Mouse (Mus musculus) myocyte (in vitro differentiated cells): ENCODE measurements around the gene Adgrg4. TPM values are rescaled to one million over a fixed set of nuclear protein-coding genes. Genes with fewer than 3 reads are reported as not detected.

Source experiments
- H3K27me3 ChIP-seq: one replicate; pipeline ENCODE4 v1.6.1; 2011; ENCODE audit not compliant: control insufficient read depth, insufficient read depth, insufficient read length
- H3K36me3 ChIP-seq: one replicate; pipeline ENCODE4 v1.6.1; 2011; ENCODE audit not compliant: control insufficient read depth, insufficient read depth
- H3K4me2 ChIP-seq: one replicate; pipeline ENCODE4 v1.6.1; 2011; ENCODE audit warnings: low read depth, control low read depth
- H3K4me3 ChIP-seq: one replicate; pipeline ENCODE4 v1.5.1; 2011; ENCODE audit warnings: mild to moderate bottlenecking, control low read depth, moderate library complexity
- H3K79me2 ChIP-seq: one replicate; pipeline ENCODE4 v1.6.1; 2011; ENCODE audit not compliant: control insufficient read depth, insufficient read depth
- H3ac ChIP-seq: one replicate; pipeline ENCODE4 v1.6.1; 2011; ENCODE audit not compliant: control insufficient read depth, insufficient read length
- CEBPB ChIP-seq: IDR thresholded peaks from 2 replicates; pipeline ENCODE4 v1.6.1; 2011; ENCODE audit warnings: mild to moderate bottlenecking, moderate library complexity; ENCODE audit not compliant: poor library complexity, insufficient read depth, severe bottlenecking
- E2F4 ChIP-seq: IDR thresholded peaks from one replicate; pipeline ENCODE4 v1.6.1; 2011; ENCODE audit warnings: mild to moderate bottlenecking, control low read depth, moderate library complexity; ENCODE audit not compliant: insufficient read depth
- MAX ChIP-seq: IDR thresholded peaks from one replicate; pipeline ENCODE4 v1.6.1; 2011; ENCODE audit warnings: low read depth, mild to moderate bottlenecking, control low read depth
- MYOD1 ChIP-seq, 3 experiments: IDR thresholded peaks; one replicate each; pipeline ENCODE4 v1.6.1; 2011; ENCODE audit warnings: control low read depth in 2 of 3, low read depth in 2 of 3, mild to moderate bottlenecking in 2 of 3, moderate library complexity in 1 of 3; ENCODE audit not compliant: insufficient read length in 2 of 3, control insufficient read depth in 1 of 3
- MYOG ChIP-seq, 3 experiments: IDR thresholded peaks; one replicate each; pipeline ENCODE4 v1.6.1; 2011; ENCODE audit warnings: control low read depth in 2 of 3, low read depth in 2 of 3, mild to moderate bottlenecking in 2 of 3; ENCODE audit not compliant: insufficient read length in 2 of 3, control insufficient read depth in 1 of 3, insufficient read depth in 1 of 3
- POLR2A ChIP-seq: IDR thresholded peaks from one replicate; pipeline ENCODE4 v1.6.1; 2011; ENCODE audit warnings: low read depth, mild to moderate bottlenecking, control low read depth, moderate library complexity; ENCODE audit not compliant: insufficient read length
- POLR2AphosphoS2 ChIP-seq: IDR thresholded peaks from one replicate; pipeline ENCODE4 v1.6.1; 2011; ENCODE audit warnings: low read depth, control low read depth; ENCODE audit not compliant: insufficient read length
- REST ChIP-seq: IDR thresholded peaks from one replicate; pipeline ENCODE4 v1.6.1; 2011; ENCODE audit warnings: mild to moderate bottlenecking, control low read depth, moderate library complexity; ENCODE audit not compliant: insufficient read depth, insufficient read length
- SRF ChIP-seq: IDR thresholded peaks from one replicate; pipeline ENCODE4 v1.6.1; 2011; ENCODE audit warnings: low read depth; ENCODE audit not compliant: control insufficient read depth, insufficient read length
- TCF12 ChIP-seq: IDR thresholded peaks from one replicate; pipeline ENCODE4 v1.6.1; 2011; ENCODE audit warnings: mild to moderate bottlenecking, control low read depth; ENCODE audit not compliant: poor library complexity, insufficient read depth, severe bottlenecking
- TCF3 ChIP-seq: IDR thresholded peaks from one replicate; pipeline ENCODE4 v1.6.1; 2011; ENCODE audit warnings: low read depth, control low read depth; ENCODE audit not compliant: insufficient read length
- USF1 ChIP-seq: IDR thresholded peaks from one replicate; pipeline ENCODE4 v1.6.1; 2011; ENCODE audit warnings: low read depth, mild to moderate bottlenecking, control low read depth, moderate library complexity
- polyA plus RNA-seq: library from polyadenylated mRNA; unstranded; fragments of >200 nt; fragmentation: generic; extraction: Trizol; gene quantifications from one replicate; pipeline ENCODE4 v1.2.1, GENCODE M21; 2012; ENCODE audit warnings: missing spikeins

Gene Adgrg4
- polyA plus RNA-seq, 1 experiment = not detected

GRCm38 (mm10) chrX:56841255-56841654 is 28.7 kb upstream of the Adgrg4 start:
- TF ChIP-seq TCF3 = no peak
- no peak for TF ChIP-seq MAX
- no peak for TF ChIP-seq POLR2AphosphoS2
- no peak for TF ChIP-seq E2F4
- TF ChIP-seq CEBPB = no peak
- TF ChIP-seq POLR2A = no peak
- TF ChIP-seq SRF = no peak
- TF ChIP-seq MYOG (IDR thresholded peaks at IDR 0.05; ENCODE audit: control insufficient read depth in 1 of 3, insufficient read depth in 1 of 3, insufficient read length in 2 of 3, low read depth in 2 of 3) = no peak
- TF ChIP-seq REST = no peak
- TF ChIP-seq USF1 = no peak
- no peak for TF ChIP-seq TCF12
- H3K79me2 ChIP-seq = no peaks in the 10 kb centered on the region

GRCm38 (mm10) chrX:57012891-57013290 is 142.9 kb downstream of the Adgrg4 start:
- Histone ChIP-seq H3K79me2 (no peaks in the 10 kb centered on the region), H3ac (no peak overlapping the region), H3K4me3 (no peak overlapping the region), H3K4me2 (no peak overlapping the region), H3K36me3 (no peaks in the 10 kb centered on the region), H3K27me3 (no peaks in the 10 kb centered on the region)
- TF ChIP-seq TCF12 = no peak
- no peak for TF ChIP-seq TCF3
- TF ChIP-seq POLR2AphosphoS2 = no peak

More at GRCm38 (mm10) chrX:56841255-56841654, 28.7 kb upstream of the Adgrg4 start:
- Histone ChIP-seq H3ac (no peak overlapping the region), H3K36me3 (no peaks in the 10 kb centered on the region), H3K4me3 (no peak overlapping the region), H3K27me3 (no peaks in the 10 kb centered on the region), H3K4me2 (no peak overlapping the region)

GRCm38 (mm10) chrX:57042774-57043173 is 172.8 kb downstream of the Adgrg4 start, which contains the start of gene Brs3:
Gene Brs3, plus strand, starts transcription at chrX:57043074.
- H3K27me3 ChIP-seq = no peaks in the 10 kb centered on the region
- H3K4me2 ChIP-seq = no peak within 1 kb of the TSS
- no peaks in the 10 kb centered on the region for H3K79me2 ChIP-seq
- TF ChIP-seq MYOG (IDR thresholded peaks at IDR 0.05; ENCODE audit: control insufficient read depth in 1 of 3, insufficient read depth in 1 of 3, insufficient read length in 2 of 3, low read depth in 2 of 3) = no peak
- no peak for TF ChIP-seq MYOD1 (IDR thresholded peaks at IDR 0.05; ENCODE audit: control insufficient read depth in 1 of 3, insufficient read length in 2 of 3, low read depth in 2 of 3)
- no peak for TF ChIP-seq TCF3
- TF ChIP-seq REST = no peak
- TF ChIP-seq CEBPB = no peak
- no peak for TF ChIP-seq POLR2A
- no peak for TF ChIP-seq USF1
- TF ChIP-seq TCF12 = no peak
- TF ChIP-seq E2F4 = no peak
- no peak for TF ChIP-seq POLR2AphosphoS2
- TF ChIP-seq MAX = no peak
- TF ChIP-seq SRF = no peak
- no peaks in the 10 kb centered on the region for H3K36me3 ChIP-seq
- H3K4me3 ChIP-seq = no peak within 1 kb of the TSS
- no peak within 1 kb of the TSS for H3ac ChIP-seq

- no peak for TF ChIP-seq POLR2A
- TF ChIP-seq REST = no peak
- no peak for TF ChIP-seq CEBPB
- no peak for TF ChIP-seq USF1
- TF ChIP-seq TCF3 = no peak
- Histone ChIP-seq H3K27me3 (no peaks in the 10 kb centered on the region), H3K4me2 (no peak overlapping the region)
Measured at GRCm38 (mm10) chrX:57043869-57044268, 173.9 kb downstream of the Adgrg4 start.

More at GRCm38 (mm10) chrX:57043869-57044268, 173.9 kb downstream of the Adgrg4 start:
- no peaks in the 10 kb centered on the region for H3K36me3 ChIP-seq
- no peak overlapping the region for H3K4me3 ChIP-seq
- no peak overlapping the region for H3ac ChIP-seq
- H3K79me2 ChIP-seq = no peaks in the 10 kb centered on the region

Other genes with a start within 250 kb of the Adgrg4 start
- 74.2 TPM for gene Fhl1, start 138.4 kb upstream of the Adgrg4 start, polyA plus RNA-seq
- 0.05 TPM for gene Map7d3, start 47.8 kb upstream of the Adgrg4 start, polyA plus RNA-seq
- not detected for gene Brs3, start 172.9 kb downstream of the Adgrg4 start, polyA plus RNA-seq
- gene Htatsf1, start 183.4 kb downstream of the Adgrg4 start, polyA plus RNA-seq = 15.1 TPM
- not detected for gene Vgll1, start 217.9 kb downstream of the Adgrg4 start, polyA plus RNA-seq